Mouse (Mus musculus) cortical plate, adult 2 months (tissue): Measurements from ENCODE around the gene Syndig1.

Source experiments
- CTCF ChIP-seq: fragments of 200-500 bp; IDR thresholded peaks from 2 replicates; pipeline ENCODE4 v1.5.1; 2011; ENCODE audit warnings: mild to moderate bottlenecking, control low read depth, low read length; ENCODE audit not compliant: insufficient read depth; ENCODE audit errors: extremely low read depth
- POLR2A ChIP-seq: fragments of 200-500 bp; IDR thresholded peaks from 2 replicates; pipeline ENCODE4 v1.6.1; 2011; ENCODE audit warnings: mild to moderate bottlenecking, low read length, control low read depth; ENCODE audit not compliant: insufficient read depth; ENCODE audit errors: extremely low read depth

- TF ChIP-seq POLR2A (no peak), CTCF (no peak)
Observed at GRCm38 (mm10) chr2:149818395-149818794, 10.6 kb upstream of the Syndig1 start.
